Mouse (Mus musculus) MEL (cell line): ENCODE measurements at regions not wholly inside any gene's neighbourhood (a gene's known extent, or its start where the extent isn't known, plus 50 kb on each side); places are given as distances from the start of the nearest gene placed in this dataset.

Experiments
- DNase-seq: peaks from one replicate; pipeline ENCODE4 v3.0.0; 2011; ENCODE audit warnings: low read depth, low spot score
- H3K27ac ChIP-seq: 2 replicates; pipeline ENCODE4 v1.5.1; 2012; ENCODE audit warnings: low read depth, mild to moderate bottlenecking, control low read depth, low read length, moderate library complexity; ENCODE audit not compliant: control insufficient read depth
- H3K27me3 ChIP-seq, 2 experiments: fragments of 150-350 bp in 1 of 2; sonication (generic) in 1 of 2; 2 replicates each; pipeline ENCODE4 v1.6.1; 2012; ENCODE audit warnings: low read length in 2 of 2, mild to moderate bottlenecking in 2 of 2, improper control_type of control experiment in 1 of 2, moderate library complexity in 1 of 2; ENCODE audit not compliant: insufficient read depth in 2 of 2, control insufficient read depth in 1 of 2
- H3K36me3 ChIP-seq, 2 experiments: 2 replicates each; pipeline ENCODE4 v1.6.1; 2012 to 2014; ENCODE audit warnings: low read length in 2 of 2, improper control_type of control experiment in 1 of 2, inconsistent platforms in 1 of 2, mild to moderate bottlenecking in 1 of 2; ENCODE audit not compliant: insufficient read depth in 2 of 2, control insufficient read depth in 1 of 2
- H3K4me1 ChIP-seq, 2 experiments: fragments of 150-350 bp in 1 of 2; sonication (generic) in 1 of 2; 2 replicates each; pipeline ENCODE4 v1.6.1; 2012; ENCODE audit warnings: low read length in 2 of 2, improper control_type of control experiment in 1 of 2, mild to moderate bottlenecking in 1 of 2; ENCODE audit not compliant: insufficient read depth in 2 of 2, control insufficient read depth in 1 of 2
- H3K4me3 ChIP-seq, 2 experiments: fragments of 150-350 bp in 1 of 2; sonication (generic) in 1 of 2; 2 replicates each; pipeline ENCODE4 v1.5.1; 2012; ENCODE audit warnings: low read depth in 2 of 2, low read length in 2 of 2, mild to moderate bottlenecking in 2 of 2, moderate library complexity in 2 of 2, control low read depth in 1 of 2, improper control_type of control experiment in 1 of 2; ENCODE audit not compliant: control insufficient read depth in 1 of 2, insufficient read depth in 1 of 2
- H3K79me2 ChIP-seq: 2 replicates; pipeline ENCODE4 v1.6.1; 2012; ENCODE audit warnings: mild to moderate bottlenecking, low read length, moderate library complexity; ENCODE audit not compliant: control insufficient read depth, poor library complexity, insufficient read depth
- H3K9ac ChIP-seq: 2 replicates; pipeline ENCODE4 v1.6.1; 2012; ENCODE audit warnings: low read depth, mild to moderate bottlenecking, control low read depth, low read length, moderate library complexity; ENCODE audit not compliant: control insufficient read depth, poor library complexity, severe bottlenecking
- H3K9me3 ChIP-seq: fragments of 150-350 bp; sonication (generic); replicated peaks from 2 replicates; pipeline ENCODE4 v1.6.1; 2012; ENCODE audit warnings: mild to moderate bottlenecking, low read length, improper control_type of control experiment, moderate library complexity; ENCODE audit not compliant: insufficient read depth
- CHD1 ChIP-seq: IDR thresholded peaks from 2 replicates; pipeline ENCODE4 v1.6.1; 2012; ENCODE audit warnings: low read depth, mild to moderate bottlenecking, inconsistent platforms, low read length, improper control_type of control experiment
- EP300 ChIP-seq, 2 experiments: IDR thresholded peaks; 2 replicates each; pipeline ENCODE4 v1.6.1; 2011; ENCODE audit warnings: improper control_type of control experiment in 2 of 2, low read length in 2 of 2, low read depth in 1 of 2, mild to moderate bottlenecking in 1 of 2
- GATA1 ChIP-seq: IDR thresholded peaks from 2 replicates; pipeline ENCODE4 v1.6.1; 2011; ENCODE audit warnings: low read depth, low read length, improper control_type of control experiment
- HCFC1 ChIP-seq: IDR thresholded peaks from 2 replicates; pipeline ENCODE4 v1.6.1; 2012; ENCODE audit warnings: low read depth, mild to moderate bottlenecking, inconsistent platforms, low read length, improper control_type of control experiment, moderate library complexity
- JUND ChIP-seq: IDR thresholded peaks from 2 replicates; pipeline ENCODE4 v1.6.1; 2011; ENCODE audit warnings: low read depth, mild to moderate bottlenecking, improper control_type of control experiment, low read length
- KAT2A ChIP-seq: conservative IDR thresholded peaks from 2 replicates; pipeline ENCODE4 v1.6.1; 2012; ENCODE audit warnings: low read depth, low read length, improper control_type of control experiment, inconsistent platforms
- MAX ChIP-seq: IDR thresholded peaks from 2 replicates; pipeline ENCODE4 v1.6.1; 2011; ENCODE audit warnings: low read length, improper control_type of control experiment
- MYB ChIP-seq: IDR thresholded peaks from 2 replicates; pipeline ENCODE4 v1.6.1; 2011; ENCODE audit warnings: mild to moderate bottlenecking, low read depth, low read length, improper control_type of control experiment
- NELFE ChIP-seq: IDR thresholded peaks from 2 replicates; pipeline ENCODE4 v1.6.1; 2011; ENCODE audit warnings: low read depth, low read length, improper control_type of control experiment
- NRF1 ChIP-seq: IDR thresholded peaks from 2 replicates; pipeline ENCODE4 v1.6.1; 2014; ENCODE audit warnings: low read depth, mild to moderate bottlenecking, inconsistent platforms, low read length, improper control_type of control experiment, moderate library complexity; ENCODE audit not compliant: poor library complexity, insufficient read depth, severe bottlenecking
- POLR2A ChIP-seq, 2 experiments: IDR thresholded peaks; 2 replicates each; pipeline ENCODE4 v1.6.1; 2011 to 2012; ENCODE audit warnings: low read length in 2 of 2, mild to moderate bottlenecking in 2 of 2, control low read depth in 1 of 2, improper control_type of control experiment in 1 of 2, low read depth in 1 of 2, moderate library complexity in 1 of 2; ENCODE audit not compliant: control insufficient read depth in 1 of 2, insufficient read depth in 1 of 2, poor library complexity in 1 of 2
- POLR2AphosphoS2 ChIP-seq: IDR thresholded peaks from 2 replicates; pipeline ENCODE4 v1.6.1; 2011; ENCODE audit warnings: low read length, improper control_type of control experiment
- RAD21 ChIP-seq: IDR thresholded peaks from 2 replicates; pipeline ENCODE4 v1.6.1; 2011; ENCODE audit warnings: mild to moderate bottlenecking, low read depth, low read length, improper control_type of control experiment
- RCOR1 ChIP-seq: IDR thresholded peaks from 2 replicates; pipeline ENCODE4 v1.6.1; 2012; ENCODE audit warnings: low read depth, mild to moderate bottlenecking, inconsistent platforms, low read length, improper control_type of control experiment
- SIN3A ChIP-seq: IDR thresholded peaks from 2 replicates; pipeline ENCODE4 v1.6.1; 2012; ENCODE audit warnings: low read length, improper control_type of control experiment, inconsistent platforms
- TBP ChIP-seq: IDR thresholded peaks from 2 replicates; pipeline ENCODE4 v1.8.0; 2011; ENCODE audit warnings: low read depth, low read length, improper control_type of control experiment
- TCF12 ChIP-seq: IDR thresholded peaks from 2 replicates; pipeline ENCODE4 v1.6.1; 2014; ENCODE audit warnings: low read depth, mild to moderate bottlenecking, inconsistent platforms, low read length, improper control_type of control experiment, moderate library complexity
- UBTF ChIP-seq: IDR thresholded peaks from 2 replicates; pipeline ENCODE4 v1.6.1; 2012; ENCODE audit warnings: low read depth, mild to moderate bottlenecking, inconsistent platforms, low read length, improper control_type of control experiment, moderate library complexity, borderline replicate concordance; ENCODE audit not compliant: insufficient read depth
- USF1 ChIP-seq: IDR thresholded peaks from 2 replicates; pipeline ENCODE4 v1.6.1; 2014; ENCODE audit warnings: low read depth, mild to moderate bottlenecking, inconsistent platforms, low read length, improper control_type of control experiment, moderate library complexity
- USF2 ChIP-seq, 2 experiments: IDR thresholded peaks; 2 replicates each; pipeline ENCODE4 v1.6.1; 2011 to 2012; ENCODE audit warnings: improper control_type of control experiment in 2 of 2, low read length in 2 of 2, borderline replicate concordance in 1 of 2, inconsistent platforms in 1 of 2, low read depth in 1 of 2, mild to moderate bottlenecking in 1 of 2; ENCODE audit not compliant: insufficient read depth in 1 of 2
- ZKSCAN1 ChIP-seq: IDR thresholded peaks from 2 replicates; pipeline ENCODE4 v1.6.1; 2012; ENCODE audit warnings: low read depth, mild to moderate bottlenecking, inconsistent platforms, low read length, improper control_type of control experiment, moderate library complexity
- ZNF384 ChIP-seq: IDR thresholded peaks from 2 replicates; pipeline ENCODE4 v1.6.1; 2012; ENCODE audit warnings: low read depth, mild to moderate bottlenecking, inconsistent platforms, low read length, improper control_type of control experiment

DNA sequence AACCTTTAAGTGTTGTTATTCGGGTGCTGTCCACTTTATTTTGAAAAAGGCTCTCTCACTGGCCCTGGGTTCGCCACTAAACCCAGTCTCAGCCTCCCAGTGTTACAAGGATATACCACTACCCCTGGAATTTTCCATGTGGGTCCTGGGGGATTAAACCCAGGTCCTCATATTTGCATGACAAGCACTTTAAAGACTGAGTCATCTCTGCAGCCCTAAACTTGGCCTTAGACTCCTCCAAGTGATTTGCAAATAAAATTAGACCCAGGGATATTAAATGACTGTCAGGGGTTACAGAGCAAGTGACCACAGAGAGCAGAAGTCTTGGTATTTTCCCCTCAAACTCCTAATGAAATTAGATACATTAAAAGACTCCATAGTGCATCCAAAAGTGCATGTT, 258.9 kb upstream of the Pex5l start:
- TF ChIP-seq CHD1, result no peak
- TF ChIP-seq RAD21, result no peak
- TF ChIP-seq USF2 (IDR thresholded peaks at IDR 0.05; ENCODE audit: borderline replicate concordance in 1 of 2, insufficient read depth in 1 of 2, low read depth in 1 of 2, low read length in 2 of 2), result no peak
- TF ChIP-seq SIN3A, result no peak
- no peak for TF ChIP-seq NELFE
- TF ChIP-seq KAT2A, result no peak
- no peak for TF ChIP-seq EP300 (IDR thresholded peaks at IDR 0.05; ENCODE audit: low read depth in 1 of 2, low read length in 2 of 2)
- TF ChIP-seq HCFC1, result no peak
- TF ChIP-seq POLR2AphosphoS2, result no peak
- TF ChIP-seq MYB, result no peak
- TF ChIP-seq GATA1, result no peak
- no peak for TF ChIP-seq UBTF
- TF ChIP-seq ZKSCAN1, result no peak
- no peak for TF ChIP-seq NRF1
- TF ChIP-seq, all 39 proteins: peak for 0
- Histone ChIP-seq H3K27ac (no peak overlapping the region), H3K9ac (no peak overlapping the region)

GRCm38 (mm10) chr3:33399321-33399720, 256.3 kb upstream of the Pex5l start:
- DNase-seq, result no peak
- TF ChIP-seq POLR2AphosphoS2 (no peak), RCOR1 (no peak), TCF12 (no peak), JUND (no peak), CHD1 (no peak), ZNF384 (no peak), POLR2A (IDR thresholded peaks at IDR 0.05; ENCODE audit: control insufficient read depth in 1 of 2, insufficient read depth in 1 of 2, low read depth in 1 of 2, low read length in 2 of 2, poor library complexity in 1 of 2) (no peak), MYB (no peak), RAD21 (no peak), MAX (no peak), USF1 (no peak), NRF1 (no peak), GATA1 (no peak), TBP (no peak), HCFC1 (no peak)
- H3K27ac ChIP-seq, result no peak overlapping the region

More for the DNA sequence above, 258.9 kb upstream of the Pex5l start:
- H3K9me3 ChIP-seq, result no peaks in the 10 kb centered on the region
- H3K4me3 ChIP-seq, result no peak overlapping the region
- H3K4me1 ChIP-seq, result no peaks in the 10 kb centered on the region
- H3K36me3 ChIP-seq, result no peaks in the 10 kb centered on the region
- DNase-seq, result no peak
- no peaks in the 10 kb centered on the region for H3K79me2 ChIP-seq
- H3K27me3 ChIP-seq, result no peaks in the 10 kb centered on the region

More at GRCm38 (mm10) chr3:33399321-33399720, 256.3 kb upstream of the Pex5l start:
- H3K9ac ChIP-seq, result no peak overlapping the region
- no peaks in the 10 kb centered on the region for H3K79me2 ChIP-seq
- no peaks in the 10 kb centered on the region for H3K4me1 ChIP-seq
- no peak overlapping the region for H3K4me3 ChIP-seq
- no peaks in the 10 kb centered on the region for H3K27me3 ChIP-seq
- no peaks in the 10 kb centered on the region for H3K36me3 ChIP-seq
- H3K9me3 ChIP-seq, result no peaks in the 10 kb centered on the region
